Mouse (Mus musculus) liver, embryonic 13.5 days (tissue): Measurements from ENCODE around the gene Smyd3. TPM values are rescaled to one million over a fixed set of nuclear protein-coding genes. Genes with fewer than 3 reads are reported as not detected.

Experiments used
- ATAC-seq: fragments of 200-750 bp; cut with Nextera tagmentation; 2 replicates; pipeline ENCODE4 v1.8.0; 2017; ENCODE audit warnings: low read depth, mild to moderate bottlenecking, moderate number of reproducible peaks, moderate library complexity
- DNase-seq: peaks from one replicate; pipeline ENCODE4 v3.0.0; 2022
- H3K27ac ChIP-seq: fragments of 300-500 bp; sonication (generic); 2 replicates; pipeline ENCODE4 v1.5.1; 2015; ENCODE audit warnings: moderate library complexity, mild to moderate bottlenecking, inconsistent platforms
- H3K27me3 ChIP-seq: fragments of 300-500 bp; sonication (generic); 2 replicates; pipeline ENCODE4 v1.6.1; 2015; ENCODE audit warnings: mild to moderate bottlenecking, inconsistent platforms
- H3K36me3 ChIP-seq: fragments of 300-500 bp; sonication (generic); 2 replicates; pipeline ENCODE4 v1.6.1; 2015; ENCODE audit warnings: mild to moderate bottlenecking, inconsistent platforms
- H3K4me1 ChIP-seq: fragments of 300-500 bp; sonication (generic); replicated peaks from 2 replicates; pipeline ENCODE4 v1.6.1; 2015; ENCODE audit warnings: inconsistent platforms
- H3K4me2 ChIP-seq: fragments of 300-500 bp; sonication (generic); 2 replicates; pipeline ENCODE4 v1.6.1; 2015; ENCODE audit warnings: inconsistent platforms, mild to moderate bottlenecking, moderate library complexity
- H3K4me3 ChIP-seq: fragments of 300-500 bp; sonication (generic); replicated peaks from 2 replicates; pipeline ENCODE4 v1.5.1; 2015; ENCODE audit warnings: mild to moderate bottlenecking, inconsistent platforms
- H3K9ac ChIP-seq: fragments of 300-500 bp; sonication (generic); 2 replicates; pipeline ENCODE4 v1.6.1; 2015; ENCODE audit warnings: mild to moderate bottlenecking, inconsistent platforms
- H3K9me3 ChIP-seq: fragments of 300-500 bp; sonication (generic); replicated peaks from 2 replicates; pipeline ENCODE4 v1.6.1; 2016; ENCODE audit warnings: inconsistent platforms
- WGBS: fragments of 180-500 bp; shearing (Covaris S2); methylation state at CpG from one replicate; pipeline ENCODE4 v1.1.7; 2015; ENCODE audit not compliant: insufficient replicate concordance; 5-methylcytosine and 5-hydroxymethylcytosine counted together
- polyA plus RNA-seq: library from polyadenylated mRNA; unstranded; fragments of >200 nt; fragmentation: Nextera tagmentation; extraction: Ambion mirVana; gene quantifications from 2 replicates; pipeline ENCODE4 v1.2.1, GENCODE M21; 2015

The Smyd3 gene
- polyA plus RNA-seq, 1 experiment from 2014 or later = 6.6 TPM

- H3K9me3 ChIP-seq = no peaks in the 10 kb centered on the region
- no peak overlapping the region for H3K27ac ChIP-seq
These were observed 59.4 kb downstream of the Smyd3 start for GRCm38 (mm10) chr1:179458236-179458986.

GRCm38 (mm10) chr1:179454600-179454999, 63.2 kb downstream of the Smyd3 start:
- Histone ChIP-seq H3K36me3 (no peaks in the 10 kb centered on the region), H3K9ac (no peak overlapping the region), H3K4me1 (0 out of 2 replicates have a peak, but pooled peaks cover 4% of the 10 kb centered on the region), H3K4me3 (no peak overlapping the region), H3K4me2 (no peak overlapping the region), H3K27me3 (no peaks in the 10 kb centered on the region), H3K9me3 (no peaks in the 10 kb centered on the region), H3K27ac (no peak overlapping the region)
- DNase-seq (no peak), ATAC-seq (no peak)
- WGBS = 60% methylated on average over 6 of the region's 6 CpGs

More at GRCm38 (mm10) chr1:179458236-179458986, 59.4 kb downstream of the Smyd3 start:
- Histone ChIP-seq H3K9ac (no peak overlapping the region), H3K4me1 (0 out of 2 replicates have a peak, but pooled peaks cover 4% of the 10 kb centered on the region), H3K4me3 (no peak overlapping the region), H3K4me2 (no peak overlapping the region), H3K27me3 (no peaks in the 10 kb centered on the region), H3K36me3 (no peaks in the 10 kb centered on the region)
- no peak for DNase-seq
- 64% methylated on average over 9 of the region's 9 CpGs for WGBS
- no peak for ATAC-seq

GRCm38 (mm10) chr1:179451211-179451610, 66.6 kb downstream of the Smyd3 start:
- Histone ChIP-seq H3K27ac (no peak overlapping the region), H3K4me2 (no peak overlapping the region), H3K9ac (no peak overlapping the region), H3K27me3 (no peaks in the 10 kb centered on the region), H3K4me1 (0 out of 2 replicates have a peak, but pooled peaks cover 4% of the 10 kb centered on the region), H3K36me3 (no peaks in the 10 kb centered on the region), H3K9me3 (no peaks in the 10 kb centered on the region), H3K4me3 (no peak overlapping the region)
- WGBS = 87% methylated on average over 2 of the region's 2 CpGs
- ATAC-seq (no peak), DNase-seq (no peak)

- no peak overlapping the region for H3K4me3 ChIP-seq
- no peak overlapping the region for H3K27ac ChIP-seq
- H3K27me3 ChIP-seq = no peaks in the 10 kb centered on the region
- H3K36me3 ChIP-seq = no peaks in the 10 kb centered on the region
- H3K9ac ChIP-seq = no peak overlapping the region
- no peak overlapping the region for H3K4me2 ChIP-seq
- DNase-seq = no peak
- WGBS = 61% methylated on average over 2 of the region's 2 CpGs
- no peak for ATAC-seq
- H3K4me1 ChIP-seq = no peaks in the 10 kb centered on the region
- no peaks in the 10 kb centered on the region for H3K9me3 ChIP-seq
These were observed 71.0 kb downstream of the Smyd3 start for GRCm38 (mm10) chr1:179446845-179447212.

GRCm38 (mm10) chr1:179446127-179446844, 71.6 kb downstream of the Smyd3 start:
- Histone ChIP-seq H3K4me2 (no peak overlapping the region), H3K9ac (no peak overlapping the region), H3K36me3 (no peaks in the 10 kb centered on the region), H3K4me3 (no peak overlapping the region), H3K27ac (no peak overlapping the region), H3K27me3 (no peaks in the 10 kb centered on the region), H3K4me1 (no peaks in the 10 kb centered on the region), H3K9me3 (no peaks in the 10 kb centered on the region)
- ATAC-seq (no peak), DNase-seq (no peak)
- 70% methylated on average over 17 of the region's 17 CpGs for WGBS

GRCm38 (mm10) chr1:179443835-179444234, 74.0 kb downstream of the Smyd3 start:
- Histone ChIP-seq H3K27ac (no peak overlapping the region), H3K27me3 (no peaks in the 10 kb centered on the region)
- 73% methylated on average over 13 of the region's 13 CpGs for WGBS

GRCm38 (mm10) chr1:179443423-179443822, 74.4 kb downstream of the Smyd3 start:
- no peaks in the 10 kb centered on the region for H3K9me3 ChIP-seq
- no peak overlapping the region for H3K4me2 ChIP-seq
- DNase-seq = no peak
- H3K36me3 ChIP-seq = no peaks in the 10 kb centered on the region
- WGBS = 56% methylated on average over 8 of the region's 8 CpGs
- H3K4me3 ChIP-seq = no peak overlapping the region
- no peaks in the 10 kb centered on the region for H3K4me1 ChIP-seq
- no peak overlapping the region for H3K27ac ChIP-seq
- ATAC-seq = no peak
- H3K9ac ChIP-seq = no peak overlapping the region
- H3K27me3 ChIP-seq = no peaks in the 10 kb centered on the region

More at GRCm38 (mm10) chr1:179443835-179444234, 74.0 kb downstream of the Smyd3 start:
- no peak overlapping the region for H3K4me3 ChIP-seq
- no peaks in the 10 kb centered on the region for H3K9me3 ChIP-seq
- no peaks in the 10 kb centered on the region for H3K36me3 ChIP-seq
- no peak for DNase-seq
- H3K4me1 ChIP-seq = no peaks in the 10 kb centered on the region
- ATAC-seq = no peak
- H3K4me2 ChIP-seq = no peak overlapping the region
- H3K9ac ChIP-seq = no peak overlapping the region

GRCm38 (mm10) chr1:179436596-179436995, 81.2 kb downstream of the Smyd3 start:
- H3K9me3 ChIP-seq = no peaks in the 10 kb centered on the region
- DNase-seq (no peak), ATAC-seq (no peak)
- WGBS = 76% methylated on average over 11 of the region's 11 CpGs
- H3K36me3 ChIP-seq = no peaks in the 10 kb centered on the region
- H3K4me2 ChIP-seq = no peak overlapping the region
- no peaks in the 10 kb centered on the region for H3K4me1 ChIP-seq
- no peak overlapping the region for H3K9ac ChIP-seq
- H3K27me3 ChIP-seq = no peaks in the 10 kb centered on the region
- H3K27ac ChIP-seq = no peak overlapping the region
- H3K4me3 ChIP-seq = no peak overlapping the region

- no peaks in the 10 kb centered on the region for H3K4me1 ChIP-seq
- H3K9ac ChIP-seq = no peak overlapping the region
- DNase-seq (no peak), ATAC-seq (no peak)
- no peak overlapping the region for H3K4me3 ChIP-seq
- 69% methylated on average over 11 of the region's 11 CpGs for WGBS
- H3K36me3 ChIP-seq = no peaks in the 10 kb centered on the region
- H3K27ac ChIP-seq = no peak overlapping the region
- no peaks in the 10 kb centered on the region for H3K9me3 ChIP-seq
- H3K4me2 ChIP-seq = no peak overlapping the region
- H3K27me3 ChIP-seq = no peaks in the 10 kb centered on the region
These were observed 83.2 kb downstream of the Smyd3 start for GRCm38 (mm10) chr1:179434443-179435260.

GRCm38 (mm10) chr1:179433828-179434227, 84.0 kb downstream of the Smyd3 start:
- DNase-seq = no peak
- Histone ChIP-seq H3K36me3 (no peaks in the 10 kb centered on the region), H3K4me3 (no peak overlapping the region), H3K9me3 (no peaks in the 10 kb centered on the region), H3K9ac (no peak overlapping the region), H3K27ac (no peak overlapping the region), H3K4me2 (no peak overlapping the region), H3K27me3 (no peaks in the 10 kb centered on the region), H3K4me1 (no peaks in the 10 kb centered on the region)
- 62% methylated on average over 7 of the region's 7 CpGs for WGBS
- no peak for ATAC-seq

GRCm38 (mm10) chr1:179433355-179433754, 84.5 kb downstream of the Smyd3 start:
- H3K27me3 ChIP-seq = no peaks in the 10 kb centered on the region
- no peak overlapping the region for H3K27ac ChIP-seq
- no peak overlapping the region for H3K4me2 ChIP-seq
- DNase-seq (no peak), ATAC-seq (no peak)
- H3K36me3 ChIP-seq = no peaks in the 10 kb centered on the region
- no peak overlapping the region for H3K9ac ChIP-seq
- no peak overlapping the region for H3K4me3 ChIP-seq
- H3K4me1 ChIP-seq = no peaks in the 10 kb centered on the region
- H3K9me3 ChIP-seq = no peaks in the 10 kb centered on the region
- WGBS = 72% methylated on average over 8 of the region's 8 CpGs
